Mouse (Mus musculus) erythroblast, embryonic 14.5 days (primary cell): ENCODE measurements around the gene Ptchd3.

Experiments
- GATA1 ChIP-seq: IDR thresholded peaks from 2 replicates; pipeline ENCODE4 v1.6.1; 2012; ENCODE audit warnings: low read length, inconsistent platforms, mixed read lengths
- TAL1 ChIP-seq: IDR thresholded peaks from 3 replicates; pipeline ENCODE4 v1.6.1; 2012; ENCODE audit warnings: low read length, inconsistent platforms, mixed read lengths

GRCm38 (mm10) chr11:121829947-121830346, at the start of gene Ptchd3:
- TF ChIP-seq TAL1: no peak
- TF ChIP-seq GATA1: no peak
